Mouse (Mus musculus) cerebellum, adult 9-11 months (tissue): ENCODE data around the gene Ranbp9.

Experiments
- DNase-seq: peaks from one replicate; pipeline ENCODE4 v3.0.0; 2022

Gene Ranbp9

GRCm38 (mm10) chr13:43480957-43481858 is at the start of gene Ranbp9:
Gene Ranbp9 (minus strand): TSS chr13:43481282.
- DNase-seq: peak; percentile 84

- DNase-seq: no peak
These were observed 49.2 kb upstream of the Ranbp9 start for GRCm38 (mm10) chr13:43530129-43530831.

- DNase-seq: no peak
These were observed 45.2 kb upstream of the Ranbp9 start for GRCm38 (mm10) chr13:43526289-43526688.

- no peak for DNase-seq
These were observed 44.5 kb upstream of the Ranbp9 start for GRCm38 (mm10) chr13:43525363-43526134.

GRCm38 (mm10) chr13:43524491-43525362 is 43.6 kb upstream of the Ranbp9 start:
- no peak for DNase-seq

- no peak for DNase-seq
These were observed 42.9 kb upstream of the Ranbp9 start for GRCm38 (mm10) chr13:43523906-43524480.

- DNase-seq: no peak
These were observed 40.9 kb upstream of the Ranbp9 start for GRCm38 (mm10) chr13:43521940-43522339.

- DNase-seq: no peak
These were observed 38.2 kb upstream of the Ranbp9 start for GRCm38 (mm10) chr13:43519251-43519650.

GRCm38 (mm10) chr13:43517371-43517770 is 36.3 kb upstream of the Ranbp9 start:
- DNase-seq: no peak

GRCm38 (mm10) chr13:43516931-43517330 is 35.8 kb upstream of the Ranbp9 start:
- DNase-seq: no peak

- DNase-seq: no peak
These were observed 35.0 kb upstream of the Ranbp9 start for GRCm38 (mm10) chr13:43516119-43516518.

GRCm38 (mm10) chr13:43514950-43515358 is 33.9 kb upstream of the Ranbp9 start:
- no peak for DNase-seq

GRCm38 (mm10) chr13:43512736-43513135 is 31.7 kb upstream of the Ranbp9 start:
- no peak for DNase-seq

GRCm38 (mm10) chr13:43505798-43506197 is 24.7 kb upstream of the Ranbp9 start:
- DNase-seq: no peak

- no peak for DNase-seq
These were observed 22.3 kb upstream of the Ranbp9 start for GRCm38 (mm10) chr13:43503395-43503850.

- DNase-seq: no peak
These were observed 20.5 kb upstream of the Ranbp9 start for GRCm38 (mm10) chr13:43501601-43502000.

GRCm38 (mm10) chr13:43500483-43500850 is 19.4 kb upstream of the Ranbp9 start:
- DNase-seq: no peak

- no peak for DNase-seq
These were observed 18.8 kb upstream of the Ranbp9 start for GRCm38 (mm10) chr13:43499731-43500482.

- no peak for DNase-seq
These were observed 17.8 kb upstream of the Ranbp9 start for GRCm38 (mm10) chr13:43498849-43499248.

- DNase-seq: no peak
These were observed 16.7 kb upstream of the Ranbp9 start for GRCm38 (mm10) chr13:43497769-43498168.

GRCm38 (mm10) chr13:43496660-43497059 is 15.6 kb upstream of the Ranbp9 start:
- DNase-seq: no peak
